Mouse (Mus musculus): ENCODE measurements at regions not wholly inside any gene's neighbourhood (a gene's known extent, or its start where the extent isn't known, plus 50 kb on each side); places are given as distances from the start of the nearest gene placed in this dataset.

GRCm38 (mm10) chr11:20890479-20890878, 59.6 kb upstream of the Lgalsl start:
- TF ChIP-seq CTCF (IDR thresholded peaks at IDR 0.05; ENCODE audit: borderline replicate concordance, insufficient read depth, low read length) (no peak), POLR2A (IDR thresholded peaks at IDR 0.05; ENCODE audit: low read depth, low read length) (no peak)
